Mouse (Mus musculus) testis, adult 2 months (tissue): ENCODE data around the gene Nos1.

Experiments
- CTCF ChIP-seq: fragments of 200-500 bp; IDR thresholded peaks from 2 replicates; pipeline ENCODE4 v1.5.1; 2012; ENCODE audit warnings: low read depth, mild to moderate bottlenecking, inconsistent platforms, low read length, moderate library complexity; ENCODE audit not compliant: control insufficient read depth, insufficient read depth, insufficient replicate concordance
- POLR2A ChIP-seq: fragments of 200-500 bp; IDR thresholded peaks from 2 replicates; pipeline ENCODE4 v1.6.1; 2012; ENCODE audit warnings: low read depth, mild to moderate bottlenecking, inconsistent platforms, low read length, moderate library complexity; ENCODE audit not compliant: control insufficient read depth

GRCm38 (mm10) chr5:117731311-117731710, 49.5 kb upstream of the Nos1 start:
- no peak for TF ChIP-seq POLR2A
- TF ChIP-seq CTCF, result no peak
